ENCODE assay signal across 9 mouse cellular contexts in the genomic region with DNA sequence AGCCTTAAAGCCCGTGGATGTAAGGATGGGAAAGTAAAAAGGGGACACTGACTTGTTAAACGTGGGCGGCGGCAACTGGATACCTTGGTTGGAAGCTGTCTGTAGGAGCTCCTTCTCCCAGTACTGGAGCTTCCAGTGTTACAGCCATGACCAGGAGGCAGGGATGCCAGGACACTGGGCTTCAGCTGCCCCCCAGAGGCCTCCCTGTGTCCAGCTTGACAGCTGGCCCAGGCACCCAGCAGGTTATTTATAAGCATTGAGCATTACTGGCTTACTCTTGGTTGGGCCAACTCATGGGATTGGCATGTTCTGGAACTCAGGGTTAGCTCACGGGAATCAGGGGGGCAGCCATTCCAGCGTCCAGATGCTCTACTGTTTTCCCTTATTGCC. TPM values are rescaled to one million over a fixed set of nuclear protein-coding genes. Genes with fewer than 3 reads are reported as not detected.
DNase-seq lines count a peak whose midpoint lies in the region; ATAC-seq and TF ChIP-seq lines count a peak whose summit lies in the region.
"Had no signal": no experiment of that assay in that cellular context is flagged by ENCODE, and none has a peak within 500 bp of the region (broad histone marks: within the 10 kb centered on the region; RNA-seq: fewer than 3 reads in every experiment).

No protein-coding gene starts in this region.

- no peaks in the 10 kb centered on the region for H3K4me1 ChIP-seq in intestine, postnatal 0 days (replicated peaks; ENCODE audit: control insufficient read depth, insufficient read depth, low read length)
- peaks cover 4% of the 10 kb centered on the region; the same call in 1 of the 2 replicates for H3K4me1 ChIP-seq in lung, embryonic 15.5 days
- H3K4me1 ChIP-seq in stomach, embryonic 16.5 days (ENCODE audit: control insufficient read depth, insufficient read depth, low read length): peaks cover 3% of the 10 kb centered on the region; the same call in 1 of the 2 replicates

- peak overlapping the region; percentile 74 for H3K4me2 ChIP-seq in intestine, postnatal 0 days (replicated peaks; ENCODE audit: low read depth)
- peak overlapping the region; percentile 86 for H3K4me2 ChIP-seq in lung, embryonic 15.5 days
- peak overlapping the region; percentile 83 for H3K4me2 ChIP-seq in stomach, embryonic 16.5 days (ENCODE audit: low read depth, low read length)

- no peak overlapping the region for H3K27ac ChIP-seq in intestine, postnatal 0 days (ENCODE audit: low read depth, low read length)
- H3K27ac ChIP-seq in lung, embryonic 15.5 days: no peak overlapping the region
- no peak overlapping the region for H3K27ac ChIP-seq in stomach, embryonic 16.5 days (ENCODE audit: low read length)

- peak; percentile 61 to 72 for DNase-seq in adrenal gland, adult (ENCODE audit: inconsistent age in 2 of 2, low spot score in 1 of 2)
- no peak for DNase-seq in adrenal gland, postnatal 4 days (ENCODE audit: low spot score in 2 of 2)
- DNase-seq in gastrocnemius, postnatal 36 days: peak; percentile 50 to 53
- no peak for DNase-seq in right cerebral cortex, postnatal 14 days
- no peak for DNase-seq in layer of hippocampus, adult 11-12 months (ENCODE audit: low spot score)

- intact Hi-C loops in gastrocnemius, postnatal 36 days (cut with DNase I): loop anchor here (2.0 kb wide), 1 partner anchor 22 kb away; the partner anchor contains the start of gene Haspin

- WGBS in intestine, postnatal 0 days: 35% methylated on average over 6 of the region's 6 CpGs
- WGBS in lung, embryonic 15.5 days: 21% methylated on average over 6 of the region's 6 CpGs
- 20% methylated on average over 6 of the region's 6 CpGs for WGBS in stomach, embryonic 16.5 days

- H3K9ac ChIP-seq in intestine, postnatal 0 days (ENCODE audit: low read depth, low read length): peak overlapping the region; percentile 27; the same call in 1 of the 2 replicates
- H3K9ac ChIP-seq in lung, embryonic 15.5 days: peak overlapping the region; percentile 40; the same call in 1 of the 2 replicates
- peak overlapping the region; percentile 69; the same call in 1 of the 2 replicates for H3K9ac ChIP-seq in stomach, embryonic 16.5 days (ENCODE audit: low read length)

- no peaks in the 10 kb centered on the region for H3K36me3 ChIP-seq in intestine, postnatal 0 days (ENCODE audit: control insufficient read depth, insufficient read depth)
- H3K36me3 ChIP-seq in lung, embryonic 15.5 days: no peaks in the 10 kb centered on the region
- H3K36me3 ChIP-seq in stomach, embryonic 16.5 days (ENCODE audit: control insufficient read depth, insufficient read depth, low read length): no peaks in the 10 kb centered on the region

- peaks cover 8% of the 10 kb centered on the region; the same call in 1 of the 2 replicates for H3K27me3 ChIP-seq in intestine, postnatal 0 days (replicated peaks; ENCODE audit: control insufficient read depth, insufficient read depth, low read length)
- peaks cover 37% of the 10 kb centered on the region for H3K27me3 ChIP-seq in lung, embryonic 15.5 days
- H3K27me3 ChIP-seq in stomach, embryonic 16.5 days (ENCODE audit: control insufficient read depth, insufficient read depth, low read length): peaks cover 11% of the 10 kb centered on the region

- H3K9me3 ChIP-seq in intestine, postnatal 0 days (ENCODE audit: control insufficient read depth): no peaks in the 10 kb centered on the region
- H3K9me3 ChIP-seq in lung, embryonic 15.5 days: no peaks in the 10 kb centered on the region
- H3K9me3 ChIP-seq in stomach, embryonic 16.5 days (replicated peaks; ENCODE audit: control insufficient read depth, low read length): no peaks in the 10 kb centered on the region

- TF ChIP-seq CTCF in intestine, postnatal 0 days (IDR thresholded peaks at IDR 0.05; ENCODE audit: low read depth): no peak

- peak overlapping the region; percentile 40 for H3K4me3 ChIP-seq in intestine, postnatal 0 days (ENCODE audit: low read depth, low read length)
- peak overlapping the region; percentile 37 for H3K4me3 ChIP-seq in lung, embryonic 15.5 days
- peak overlapping the region; percentile 49 for H3K4me3 ChIP-seq in stomach, embryonic 16.5 days (replicated peaks; ENCODE audit: low read length)

- ATAC-seq in intestine, postnatal 0 days: no peak
- no peak for ATAC-seq in lung, embryonic 15.5 days (ENCODE audit: borderline replicate concordance, extremely low read depth, low FRiP score, low TSS enrichment)
- no peak for ATAC-seq in stomach, embryonic 16.5 days (ENCODE audit: insufficient read depth, low FRiP score)

RNA-seq across cellular contexts. Expression of gene P2rx5, which starts 0.6 kb away (rescaled TPM):
- 1 to 10 TPM; 1.8 to 2.7 TPM for total RNA-seq in adrenal gland, postnatal 4 days (2021)
- 1 to 10 TPM; 6.9 to 8.6 TPM for total RNA-seq in gastrocnemius, postnatal 36 days (2021)
- polyA plus RNA-seq in intestine, postnatal 0 days (2015; fragmentation: Nextera tagmentation; extraction: Ambion mirVana): 0.04 and 0.08 TPM in 2 replicates
- polyA plus RNA-seq in lung, embryonic 15.5 days (2015; fragmentation: Nextera tagmentation; extraction: Ambion mirVana): 0.21 and 0.25 TPM in 2 replicates
- polyA plus RNA-seq in stomach, embryonic 16.5 days (2015; fragmentation: Nextera tagmentation; extraction: Ambion mirVana): 0.36 and 0.65 TPM in 2 replicates
- polyA plus RNA-seq: erythroblast, embryonic 14.5 days had no signal

RNA-seq across cellular contexts. Expression of gene Emc6, which starts 16.0 kb away (rescaled TPM):
- total RNA-seq in adrenal gland, postnatal 4 days (2021): 10 to 100 TPM; 60.5 to 72.1 TPM
- 10 to 100 TPM; 74.4 to 90.9 TPM for total RNA-seq in gastrocnemius, postnatal 36 days (2021)
- polyA plus RNA-seq in intestine, postnatal 0 days (2015; fragmentation: Nextera tagmentation; extraction: Ambion mirVana): 114 and 120 TPM in 2 replicates
- polyA plus RNA-seq in lung, embryonic 15.5 days (2015; fragmentation: Nextera tagmentation; extraction: Ambion mirVana): 119 and 126 TPM in 2 replicates
- 94.1 and 101 TPM in 2 replicates for polyA plus RNA-seq in stomach, embryonic 16.5 days (2015; fragmentation: Nextera tagmentation; extraction: Ambion mirVana)

RNA-seq across cellular contexts. Expression of gene Tax1bp3, which starts 16.1 kb away (rescaled TPM):
- total RNA-seq in adrenal gland, postnatal 4 days (2021): 10 to 100 TPM; 74.0 to 82.4 TPM
- 10 to 100 TPM in 1 of 2 experiments, 1 to 10 TPM in 1; 9.3 to 10.5 TPM for total RNA-seq in gastrocnemius, postnatal 36 days (2021)
- 215 and 217 TPM in 2 replicates for polyA plus RNA-seq in intestine, postnatal 0 days (2015; fragmentation: Nextera tagmentation; extraction: Ambion mirVana)
- polyA plus RNA-seq in lung, embryonic 15.5 days (2015; fragmentation: Nextera tagmentation; extraction: Ambion mirVana): 270 and 276 TPM in 2 replicates
- polyA plus RNA-seq in stomach, embryonic 16.5 days (2015; fragmentation: Nextera tagmentation; extraction: Ambion mirVana): 214 and 230 TPM in 2 replicates

RNA-seq across cellular contexts. Expression of gene Haspin, which starts 22.7 kb away (rescaled TPM):
- total RNA-seq in adrenal gland, postnatal 4 days (2021): 1 to 10 TPM; 4.6 to 5.9 TPM
- under 1 TPM; 0.15 to 0.18 TPM for total RNA-seq in gastrocnemius, postnatal 36 days (2021)
- 5.7 and 7.3 TPM in 2 replicates for polyA plus RNA-seq in intestine, postnatal 0 days (2015; fragmentation: Nextera tagmentation; extraction: Ambion mirVana)
- 20.7 and 21.0 TPM in 2 replicates for polyA plus RNA-seq in lung, embryonic 15.5 days (2015; fragmentation: Nextera tagmentation; extraction: Ambion mirVana)
- 11.9 and 12.5 TPM in 2 replicates for polyA plus RNA-seq in stomach, embryonic 16.5 days (2015; fragmentation: Nextera tagmentation; extraction: Ambion mirVana)

RNA-seq across cellular contexts. Expression of gene Ctns, which starts 38.0 kb away (rescaled TPM):
- total RNA-seq in adrenal gland, postnatal 4 days (2021): 10 to 100 TPM; 19.1 to 19.4 TPM
- 1 to 10 TPM; 5.3 to 5.5 TPM for total RNA-seq in gastrocnemius, postnatal 36 days (2021)
- 46.8 and 53.2 TPM in 2 replicates for polyA plus RNA-seq in intestine, postnatal 0 days (2015; fragmentation: Nextera tagmentation; extraction: Ambion mirVana)
- 12.8 and 13.5 TPM in 2 replicates for polyA plus RNA-seq in lung, embryonic 15.5 days (2015; fragmentation: Nextera tagmentation; extraction: Ambion mirVana)
- 18.3 and 19.6 TPM in 2 replicates for polyA plus RNA-seq in stomach, embryonic 16.5 days (2015; fragmentation: Nextera tagmentation; extraction: Ambion mirVana)

Comparison
In these comparisons a context has a peak if more than half of its experiments do, and no peak if none do; other contexts are left out.
1. DNase-seq: peak in adrenal gland, adult (2 of 2) and gastrocnemius, postnatal 36 days (2 of 2); none in adrenal gland, postnatal 4 days (0 of 2), right cerebral cortex, postnatal 14 days (single experiment) and layer of hippocampus, adult 11-12 months (single experiment).
2. Peak in every context shown above with its lines, with median percentiles within 50 percentile points of each other: H3K4me2 ChIP-seq, H3K4me3 ChIP-seq and H3K9ac ChIP-seq.